Mouse (Mus musculus): ENCODE data around the gene Apoa5. TPM values are rescaled to one million over a fixed set of nuclear protein-coding genes. Genes with fewer than 3 reads are reported as not detected.

Apoa5 gene
- polyA plus RNA-seq, 1 experiment: not detected

GRCm38 (mm10) chr9:46235196-46235595 is 33.2 kb upstream of the Apoa5 start:
- TF ChIP-seq CTCF (IDR thresholded peaks at IDR 0.05; ENCODE audit: insufficient read depth, low read depth, low read length) (no peak), POLR2A (IDR thresholded peaks at IDR 0.05; ENCODE audit: insufficient read depth, low read depth, low read length) (no peak)
- H3K4me1 ChIP-seq (ENCODE audit: control insufficient read depth, insufficient read depth, low read length): peaks cover 6% of the 10 kb centered on the region
- WGBS: 90% methylated on average over 6 of the region's 6 CpGs
- no peak overlapping the region for H3K27ac ChIP-seq (ENCODE audit: insufficient read depth, low read depth, low read length)
- no peak overlapping the region for H3K4me3 ChIP-seq (ENCODE audit: insufficient read depth, low read depth, low read length)

DNA sequence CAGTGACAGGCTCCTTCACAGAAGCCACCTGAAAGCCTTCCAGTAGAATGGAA is 33.0 kb upstream of the Apoa5 start, which contains the start of gene Apoc3:
TSS of gene Apoc3 (minus strand) at position 41 of the 53 bp plus-strand sequence.
- no peak within 1 kb of the TSS for H3K4me3 ChIP-seq (ENCODE audit: insufficient read depth, low read depth, low read length)
- H3K4me1 ChIP-seq (ENCODE audit: control insufficient read depth, insufficient read depth, low read length): peaks cover 4% of the 10 kb centered on the region
- H3K27ac ChIP-seq (ENCODE audit: insufficient read depth, low read depth, low read length): no peak within 1 kb of the TSS
- TF ChIP-seq POLR2A (IDR thresholded peaks at IDR 0.05; ENCODE audit: insufficient read depth, low read depth, low read length) (no peak), CTCF (IDR thresholded peaks at IDR 0.05; ENCODE audit: insufficient read depth, low read depth, low read length) (no peak)

GRCm38 (mm10) chr9:46235649-46236048 is 32.8 kb upstream of the Apoa5 start:
- no peak overlapping the region for H3K4me3 ChIP-seq (ENCODE audit: insufficient read depth, low read depth, low read length)
- no peak overlapping the region for H3K27ac ChIP-seq (ENCODE audit: insufficient read depth, low read depth, low read length)
- WGBS: 82% methylated on average over 4 of the region's 4 CpGs
- TF ChIP-seq POLR2A (IDR thresholded peaks at IDR 0.05; ENCODE audit: insufficient read depth, low read depth, low read length) (no peak), CTCF (IDR thresholded peaks at IDR 0.05; ENCODE audit: insufficient read depth, low read depth, low read length) (no peak)
- peaks cover 2% of the 10 kb centered on the region; the same call in 1 of the 2 replicates for H3K4me1 ChIP-seq (ENCODE audit: control insufficient read depth, insufficient read depth, low read length)

DNA sequence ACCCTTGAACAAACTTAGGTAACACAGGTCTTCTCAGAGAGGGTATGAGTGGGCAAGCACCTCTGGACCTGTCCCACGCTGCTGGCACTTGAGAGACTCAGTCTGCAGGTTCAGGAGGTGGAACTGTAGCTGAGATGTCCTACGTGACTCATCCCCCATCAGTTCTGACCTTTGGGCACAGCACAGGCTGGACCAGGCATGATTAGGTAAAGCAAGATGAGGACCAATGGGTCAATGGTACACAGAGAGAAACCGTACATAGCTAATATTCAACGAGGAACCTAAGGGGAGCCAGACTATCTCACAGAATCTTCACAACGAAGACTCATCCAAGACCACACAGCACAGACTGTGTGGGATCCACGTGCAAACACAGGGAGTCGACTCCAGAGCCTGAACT is 29.6 kb upstream of the Apoa5 start:
- no peak overlapping the region for H3K27ac ChIP-seq (ENCODE audit: insufficient read depth, low read depth, low read length)
- no peak overlapping the region for H3K4me3 ChIP-seq (ENCODE audit: insufficient read depth, low read depth, low read length)
- WGBS: 92% methylated on average over 7 of the region's 7 CpGs
- no peak for TF ChIP-seq CTCF (IDR thresholded peaks at IDR 0.05; ENCODE audit: insufficient read depth, low read depth, low read length)
- TF ChIP-seq POLR2A (IDR thresholded peaks at IDR 0.05; ENCODE audit: insufficient read depth, low read depth, low read length): no peak
- no peaks in the 10 kb centered on the region for H3K4me1 ChIP-seq (ENCODE audit: control insufficient read depth, insufficient read depth, low read length)

DNA sequence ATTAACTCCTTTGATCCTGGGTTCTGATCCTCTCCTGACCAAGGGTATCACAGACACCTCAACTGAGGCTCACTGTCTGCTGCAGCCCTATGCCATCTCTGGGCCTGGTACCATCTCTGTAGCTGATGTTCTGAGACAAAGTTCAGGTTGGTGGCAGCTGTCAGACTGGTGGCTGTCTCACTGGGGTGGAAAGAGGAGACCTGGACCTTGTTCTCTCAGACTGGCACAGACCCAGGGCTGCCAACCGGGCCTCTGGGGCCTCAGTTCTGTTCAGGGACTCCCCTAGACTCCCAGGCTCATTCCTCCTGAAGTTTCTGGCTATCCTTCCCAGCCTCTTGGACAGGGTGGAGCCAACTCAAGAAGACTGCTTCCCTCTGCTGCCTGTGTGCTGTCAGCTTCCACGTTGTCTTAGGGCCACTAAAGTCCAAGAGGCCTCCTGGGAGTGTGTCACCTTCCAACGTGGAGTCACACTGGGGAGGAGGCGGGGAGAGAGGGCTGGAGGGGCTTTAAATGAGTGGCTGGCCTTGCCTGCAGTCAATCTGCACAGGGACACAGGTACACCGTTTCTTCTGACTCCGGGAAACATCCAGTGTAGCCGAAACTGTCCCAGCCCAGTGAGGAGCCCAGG is 27.8 kb upstream of the Apoa5 start, which contains the start of gene Apoa4:
TSS of gene Apoa4 (plus strand) at position 171 of the 628 bp plus-strand sequence.
- Histone ChIP-seq H3K4me1 (ENCODE audit: control insufficient read depth, insufficient read depth, low read length) (no peaks in the 10 kb centered on the region), H3K27ac (ENCODE audit: insufficient read depth, low read depth, low read length) (no peak within 1 kb of the TSS), H3K4me3 (ENCODE audit: insufficient read depth, low read depth, low read length) (no peak within 1 kb of the TSS)
- TF ChIP-seq CTCF (IDR thresholded peaks at IDR 0.05; ENCODE audit: insufficient read depth, low read depth, low read length): no peak
- TF ChIP-seq POLR2A (IDR thresholded peaks at IDR 0.05; ENCODE audit: insufficient read depth, low read depth, low read length): no peak
- WGBS: 77% methylated on average over 7 of the region's 7 CpGs

GRCm38 (mm10) chr9:46241818-46242217 is 26.6 kb upstream of the Apoa5 start:
- H3K4me1 ChIP-seq (ENCODE audit: control insufficient read depth, insufficient read depth, low read length): no peaks in the 10 kb centered on the region
- TF ChIP-seq POLR2A (IDR thresholded peaks at IDR 0.05; ENCODE audit: insufficient read depth, low read depth, low read length): no peak
- TF ChIP-seq CTCF (IDR thresholded peaks at IDR 0.05; ENCODE audit: insufficient read depth, low read depth, low read length): no peak
- 91% methylated on average over 2 of the region's 2 CpGs for WGBS
- H3K4me3 ChIP-seq (ENCODE audit: insufficient read depth, low read depth, low read length): no peak overlapping the region
- H3K27ac ChIP-seq (ENCODE audit: insufficient read depth, low read depth, low read length): no peak overlapping the region

DNA sequence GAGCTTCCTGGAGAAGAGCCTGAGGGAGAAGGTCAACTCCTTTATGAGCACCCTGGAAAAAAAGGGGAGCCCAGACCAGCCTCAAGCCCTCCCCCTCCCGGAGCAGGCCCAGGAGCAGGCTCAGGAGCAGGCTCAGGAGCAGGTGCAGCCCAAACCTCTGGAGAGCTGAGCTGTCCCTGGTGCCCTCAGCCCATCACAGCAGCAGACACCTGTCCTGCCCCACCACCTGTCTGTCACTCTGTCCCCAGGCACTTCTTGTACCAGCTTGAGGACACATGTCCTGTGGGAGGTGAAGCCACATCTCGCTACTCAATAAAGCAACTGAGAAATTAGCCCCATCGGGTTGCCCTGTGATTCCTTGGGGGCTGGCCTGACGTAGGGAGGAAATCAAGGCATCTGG is 25.3 kb upstream of the Apoa5 start:
- H3K4me1 ChIP-seq (ENCODE audit: control insufficient read depth, insufficient read depth, low read length): no peaks in the 10 kb centered on the region

DNA sequence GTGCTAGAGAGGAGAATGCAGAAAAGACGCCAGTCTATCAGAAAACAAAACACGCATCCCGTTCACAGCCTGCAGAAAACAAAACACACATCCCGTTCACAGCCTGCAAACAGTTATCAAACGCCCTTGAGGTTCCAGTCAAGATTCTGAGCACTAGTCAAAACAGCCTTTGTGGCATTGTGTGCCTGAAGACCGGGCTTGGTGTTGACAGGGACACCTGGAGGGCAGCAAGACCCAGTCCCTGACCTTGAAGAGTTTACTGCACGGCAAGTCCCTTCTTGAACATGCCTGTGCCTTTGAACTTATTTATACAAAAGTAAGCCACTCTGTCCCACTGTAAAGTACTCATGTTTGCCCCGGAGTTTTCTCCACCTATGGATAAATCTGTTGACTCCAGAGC is 24.8 kb upstream of the Apoa5 start:
- H3K4me1 ChIP-seq (ENCODE audit: control insufficient read depth, insufficient read depth, low read length): no peaks in the 10 kb centered on the region
- no peak overlapping the region for H3K27ac ChIP-seq (ENCODE audit: insufficient read depth, low read depth, low read length)
- WGBS: 56% methylated on average over 8 of the region's 8 CpGs
- TF ChIP-seq POLR2A (IDR thresholded peaks at IDR 0.05; ENCODE audit: insufficient read depth, low read depth, low read length) (no peak), CTCF (IDR thresholded peaks at IDR 0.05; ENCODE audit: insufficient read depth, low read depth, low read length) (no peak)
- H3K4me3 ChIP-seq (ENCODE audit: insufficient read depth, low read depth, low read length): no peak overlapping the region

More for the DNA sequence above, 25.3 kb upstream of the Apoa5 start:
- WGBS: 73% methylated on average over 4 of the region's 4 CpGs
- H3K27ac ChIP-seq (ENCODE audit: insufficient read depth, low read depth, low read length): no peak overlapping the region
- H3K4me3 ChIP-seq (ENCODE audit: insufficient read depth, low read depth, low read length): no peak overlapping the region
- TF ChIP-seq CTCF (IDR thresholded peaks at IDR 0.05; ENCODE audit: insufficient read depth, low read depth, low read length) (no peak), POLR2A (IDR thresholded peaks at IDR 0.05; ENCODE audit: insufficient read depth, low read depth, low read length) (no peak)

GRCm38 (mm10) chr9:46246752-46247324 is 21.6 kb upstream of the Apoa5 start:
- Histone ChIP-seq H3K27ac (ENCODE audit: insufficient read depth, low read depth, low read length) (no peak overlapping the region), H3K4me1 (ENCODE audit: control insufficient read depth, insufficient read depth, low read length) (no peaks in the 10 kb centered on the region), H3K4me3 (ENCODE audit: insufficient read depth, low read depth, low read length) (no peak overlapping the region)
- WGBS: 29% methylated on average over 11 of the region's 11 CpGs
- TF ChIP-seq CTCF (IDR thresholded peaks at IDR 0.05; ENCODE audit: insufficient read depth, low read depth, low read length) (peak; percentile 16; the same call in 1 of the 2 replicates), POLR2A (IDR thresholded peaks at IDR 0.05; ENCODE audit: insufficient read depth, low read depth, low read length) (no peak)

DNA sequence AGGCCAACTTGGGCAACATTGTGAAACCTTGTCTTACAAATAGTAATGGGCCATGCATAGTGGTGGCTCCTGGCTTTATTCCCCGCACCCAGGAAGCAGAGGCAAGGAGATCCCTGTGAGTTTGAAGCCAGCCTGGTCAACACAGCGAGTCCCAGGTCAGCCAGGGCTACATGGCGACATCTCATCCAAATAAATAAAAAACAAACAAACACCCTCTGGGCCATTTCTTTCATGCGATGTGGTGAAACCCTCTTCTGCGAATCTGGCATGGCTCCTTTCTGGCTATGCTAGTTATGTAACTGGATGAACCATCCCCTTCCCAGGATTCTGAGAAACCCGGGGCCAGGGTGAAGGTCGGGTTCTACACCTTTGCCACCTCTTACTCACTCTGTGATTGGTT is 12.3 kb upstream of the Apoa5 start:
- WGBS: 91% methylated on average over 7 of the region's 7 CpGs
- no peak overlapping the region for H3K4me3 ChIP-seq (ENCODE audit: insufficient read depth, low read depth, low read length)
- H3K27ac ChIP-seq (ENCODE audit: insufficient read depth, low read depth, low read length): no peak overlapping the region
- no peaks in the 10 kb centered on the region for H3K4me1 ChIP-seq (ENCODE audit: control insufficient read depth, insufficient read depth, low read length)
- TF ChIP-seq CTCF (IDR thresholded peaks at IDR 0.05; ENCODE audit: insufficient read depth, low read depth, low read length): no peak
